Mouse (Mus musculus) cerebellum, adult 2 months (tissue): ENCODE results near the gene Kdelc2.

Experiments
- CTCF ChIP-seq: fragments of 200-500 bp; IDR thresholded peaks from 2 replicates; pipeline ENCODE4 v1.5.1; 2011; ENCODE audit warnings: low read depth, mild to moderate bottlenecking, control low read depth, low read length, moderate library complexity, borderline replicate concordance; ENCODE audit not compliant: insufficient read depth
- POLR2A ChIP-seq: fragments of 200-500 bp; IDR thresholded peaks from 2 replicates; pipeline ENCODE4 v1.6.1; 2011; ENCODE audit warnings: low read length, control low read depth, borderline replicate concordance; ENCODE audit not compliant: insufficient read depth

DNA sequence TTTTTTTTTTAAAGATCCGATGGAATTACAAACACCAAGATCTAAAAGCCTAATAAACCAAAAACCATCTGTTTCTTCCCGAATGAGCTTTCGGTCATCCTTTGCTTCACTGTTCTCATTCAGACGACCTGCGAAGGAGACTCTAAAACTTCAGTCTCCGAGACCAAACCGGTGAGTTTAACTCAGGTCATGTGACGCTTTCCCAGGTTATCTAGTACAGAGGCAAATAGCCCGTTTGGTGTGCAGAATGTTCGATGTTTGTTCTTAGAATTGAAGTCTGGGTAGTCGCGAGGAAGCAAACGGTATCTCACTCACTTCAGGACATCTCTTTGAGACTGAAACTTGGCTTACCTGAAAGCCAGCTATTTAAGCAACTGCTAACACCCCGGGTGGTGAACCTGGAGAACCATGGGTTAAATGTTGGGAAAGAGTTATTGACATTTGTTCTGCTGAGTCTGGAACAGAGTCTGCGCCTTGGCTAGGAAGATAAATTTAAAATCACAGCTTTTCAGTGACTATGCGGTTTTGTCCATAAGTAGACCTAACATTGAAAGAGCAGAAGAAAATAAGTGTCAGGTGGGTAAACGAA is 43.4 kb upstream of the Kdelc2 start:
- TF ChIP-seq CTCF (no peak), POLR2A (no peak)
